ENCODE assay signal across 13 mouse cellular contexts in the genomic region with DNA sequence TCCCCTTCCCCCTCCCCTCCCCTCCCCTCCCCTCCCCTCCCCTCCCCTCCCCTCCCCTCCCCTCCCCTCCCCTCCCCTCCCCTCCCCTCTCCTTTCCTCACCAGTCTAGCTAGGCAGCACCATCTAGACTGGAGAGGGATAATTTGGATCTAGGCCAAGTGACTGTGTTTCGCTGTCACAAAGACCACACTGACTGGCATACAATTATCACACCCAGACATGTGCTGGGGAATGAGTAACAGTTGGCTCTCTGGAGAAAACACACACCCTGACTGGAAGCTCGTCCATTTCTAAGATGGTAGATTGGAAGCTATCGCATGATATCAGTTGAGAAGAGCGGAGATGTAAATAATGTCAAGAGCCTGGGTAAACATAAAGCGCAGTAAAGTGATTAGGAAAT.
A peak's percentile ranks its signal among the peaks of the same experiment; 100 is the strongest.
DNase-seq lines count a peak whose midpoint lies in the region; ATAC-seq and TF ChIP-seq lines count a peak whose summit lies in the region.
"Had no signal": no experiment of that assay in that cellular context is flagged by ENCODE, and none has a peak within 500 bp of the region (broad histone marks: within the 10 kb centered on the region; RNA-seq: fewer than 3 reads in every experiment).

No protein-coding gene starts in this region.

- WGBS in heart, embryonic 14.5 days: 37% methylated on average over 5 of the region's 5 CpGs
- 46% methylated on average over 5 of the region's 5 CpGs for WGBS in heart, embryonic 12.5 days
- 77% methylated on average over 5 of the region's 5 CpGs for WGBS in neural tube, embryonic 12.5 days
- 65% methylated on average over 5 of the region's 5 CpGs for WGBS in hindbrain, postnatal 0 days

- no peak overlapping the region for H3K4me2 ChIP-seq in heart, embryonic 14.5 days (ENCODE audit: low read length)
- H3K4me2 ChIP-seq in heart, embryonic 12.5 days: no peak overlapping the region
- no peak overlapping the region for H3K4me2 ChIP-seq in neural tube, embryonic 12.5 days (replicated peaks)
- H3K4me2 ChIP-seq in hindbrain, postnatal 0 days (ENCODE audit: low read depth, low read length): no peak overlapping the region
- H3K4me2 ChIP-seq: embryonic facial prominence, embryonic 12.5 days had no signal

- no peak overlapping the region for H3K4me3 ChIP-seq in heart, embryonic 14.5 days (ENCODE audit: control insufficient read depth in 1 of 2, insufficient read depth in 1 of 2, low read depth in 1 of 2, low read length in 2 of 2)
- no peak overlapping the region for H3K4me3 ChIP-seq in heart, embryonic 12.5 days
- no peak overlapping the region for H3K4me3 ChIP-seq in neural tube, embryonic 12.5 days
- no peak overlapping the region for H3K4me3 ChIP-seq in hindbrain, postnatal 0 days (ENCODE audit: low read length)
- H3K4me3 ChIP-seq: embryonic facial prominence, embryonic 12.5 days had no signal

- H3K36me3 ChIP-seq in heart, embryonic 14.5 days (ENCODE audit: control insufficient read depth, insufficient read depth, low read length): no peaks in the 10 kb centered on the region
- H3K36me3 ChIP-seq in heart, embryonic 12.5 days: no peaks in the 10 kb centered on the region
- H3K36me3 ChIP-seq in neural tube, embryonic 12.5 days: no peaks in the 10 kb centered on the region
- H3K36me3 ChIP-seq in hindbrain, postnatal 0 days (ENCODE audit: insufficient read depth, low read length): no peaks in the 10 kb centered on the region
- H3K36me3 ChIP-seq: embryonic facial prominence, embryonic 12.5 days had no signal

- no peak overlapping the region for H3K9ac ChIP-seq in heart, embryonic 14.5 days (ENCODE audit: low read length)
- H3K9ac ChIP-seq in heart, embryonic 12.5 days: no peak overlapping the region
- no peak overlapping the region for H3K9ac ChIP-seq in neural tube, embryonic 12.5 days
- no peak overlapping the region for H3K9ac ChIP-seq in hindbrain, postnatal 0 days (replicated peaks; ENCODE audit: low read length)
- H3K9ac ChIP-seq: embryonic facial prominence, embryonic 12.5 days had no signal

- peaks cover 7 to 22% of the 10 kb centered on the region in 2 experiments for H3K4me1 ChIP-seq in heart, embryonic 14.5 days (ENCODE audit: control insufficient read depth in 2 of 2, insufficient read depth in 2 of 2, low read length in 2 of 2)
- H3K4me1 ChIP-seq in heart, embryonic 12.5 days (replicated peaks): peaks cover 23% of the 10 kb centered on the region
- H3K4me1 ChIP-seq in neural tube, embryonic 12.5 days: 0 out of 2 replicates have a peak, but pooled peaks cover 3% of the 10 kb centered on the region
- H3K4me1 ChIP-seq in hindbrain, postnatal 0 days (ENCODE audit: insufficient read depth, low read length): no peaks in the 10 kb centered on the region
- H3K4me1 ChIP-seq: embryonic facial prominence, embryonic 12.5 days had no signal

- TF ChIP-seq CTCF in hindbrain, postnatal 0 days (IDR thresholded peaks at IDR 0.05; ENCODE audit: low read depth): no peak

- H3K9me3 ChIP-seq in heart, embryonic 14.5 days (ENCODE audit: control insufficient read depth, low read length): peaks cover 5% of the 10 kb centered on the region
- peaks cover 9% of the 10 kb centered on the region for H3K9me3 ChIP-seq in heart, embryonic 12.5 days (replicated peaks)
- no peaks in the 10 kb centered on the region; the same call in 1 of the 2 replicates for H3K9me3 ChIP-seq in neural tube, embryonic 12.5 days
- no peaks in the 10 kb centered on the region for H3K9me3 ChIP-seq in hindbrain, postnatal 0 days (ENCODE audit: low read length)
- H3K9me3 ChIP-seq: embryonic facial prominence, embryonic 12.5 days had no signal

- no peak for DNase-seq in neural tube, embryonic 10.5 days (ENCODE audit: extremely low spot score, low spot score)
- DNase-seq in hindbrain, postnatal 0 days (ENCODE audit: low spot score): peak; percentile 45
- no peak for DNase-seq in adrenal gland, postnatal 4 days (ENCODE audit: low spot score in 2 of 2)
- no peak for DNase-seq in thymus, postnatal 4 days
- DNase-seq in cerebellum, adult 18-20 months: no peak
- DNase-seq: adrenal gland, postnatal 14 days; cerebellum, adult 2 months; kidney, adult 2 months had no signal

- peak; percentile 71; the same call in 1 of the 2 replicates for ATAC-seq in heart, embryonic 14.5 days (ENCODE audit: insufficient number of reproducible peaks, insufficient read depth, low FRiP score, low read depth)
- no peak for ATAC-seq in heart, embryonic 12.5 days (ENCODE audit: insufficient number of reproducible peaks, low FRiP score)
- ATAC-seq in neural tube, embryonic 12.5 days (ENCODE audit: low FRiP score, low read depth): peak; percentile 50
- ATAC-seq in hindbrain, postnatal 0 days: no peak

- H3K27ac ChIP-seq in heart, embryonic 14.5 days (replicated peaks in 1 of 2; ENCODE audit: control insufficient read depth in 1 of 2, insufficient read depth in 1 of 2, low read depth in 2 of 2, low read length in 2 of 2): no peak overlapping the region; a peak in 1 of 4 replicates
- no peak overlapping the region; the same call in 1 of the 2 replicates for H3K27ac ChIP-seq in heart, embryonic 12.5 days (ENCODE audit: poor library complexity, severe bottlenecking)
- H3K27ac ChIP-seq in neural tube, embryonic 12.5 days: no peak overlapping the region
- no peak overlapping the region for H3K27ac ChIP-seq in hindbrain, postnatal 0 days
- H3K27ac ChIP-seq: embryonic facial prominence, embryonic 12.5 days; macrophage had no signal

- no peaks in the 10 kb centered on the region for H3K27me3 ChIP-seq in heart, embryonic 14.5 days (ENCODE audit: control insufficient read depth, insufficient read depth, low read length)
- no peaks in the 10 kb centered on the region for H3K27me3 ChIP-seq in heart, embryonic 12.5 days (replicated peaks)
- no peaks in the 10 kb centered on the region for H3K27me3 ChIP-seq in neural tube, embryonic 12.5 days (replicated peaks)
- H3K27me3 ChIP-seq in hindbrain, postnatal 0 days (ENCODE audit: insufficient read depth, low read length): no peaks in the 10 kb centered on the region
- H3K27me3 ChIP-seq: embryonic facial prominence, embryonic 12.5 days had no signal

Comparison
In these comparisons a context has a peak if more than half of its experiments do, and no peak if none do; other contexts are left out.
1. ATAC-seq: peak in heart, embryonic 14.5 days (single experiment) and neural tube, embryonic 12.5 days (single experiment); none in heart, embryonic 12.5 days (single experiment) and hindbrain, postnatal 0 days (single experiment).